Mouse (Mus musculus) heart, postnatal 10 days (tissue): Measurements from ENCODE around the gene Irf2bp2. TPM values are rescaled to one million over a fixed set of nuclear protein-coding genes. Genes with fewer than 3 reads are reported as not detected.

ENCODE experiments used
- DNase-seq, 2 experiments: peaks; one replicate each; pipeline ENCODE4 v3.0.0; 2021
- intact Hi-C: fragments of 180-260 bp; cut with DNase I; formaldehyde crosslinking; loops from one replicate; pipeline ENCODE4 v1.15.1; 2025
- total RNA-seq, 2 experiments: library from RNA; stranded (reverse); gene quantifications; 2 replicates each; pipeline ENCODE4 v1.2.3; 2021

Irf2bp2 gene
- total RNA-seq, 2 experiments from 2014 or later, result 101 to 154 TPM

GRCm38 (mm10) chr8:126588636-126589506 lies 4.9 kb downstream of the Irf2bp2 start:
- peak; percentile 45 to 50 for DNase-seq
- intact Hi-C loops, result no loop called here

GRCm38 (mm10) chr8:126587836-126588503 lies 5.8 kb downstream of the Irf2bp2 start:
- DNase-seq, result peak; percentile 42 to 52
- intact Hi-C loops, result loop anchor here (2.0 kb wide), 1 partner anchor 149 kb away; no protein-coding TSS in a partner anchor

- intact Hi-C loops, result loop anchor here (2.0 kb wide), 1 partner anchor 150 kb away; no protein-coding TSS in a partner anchor
- no peak for DNase-seq
Measured at GRCm38 (mm10) chr8:126586599-126587577, 6.9 kb downstream of the Irf2bp2 start.

DNA sequence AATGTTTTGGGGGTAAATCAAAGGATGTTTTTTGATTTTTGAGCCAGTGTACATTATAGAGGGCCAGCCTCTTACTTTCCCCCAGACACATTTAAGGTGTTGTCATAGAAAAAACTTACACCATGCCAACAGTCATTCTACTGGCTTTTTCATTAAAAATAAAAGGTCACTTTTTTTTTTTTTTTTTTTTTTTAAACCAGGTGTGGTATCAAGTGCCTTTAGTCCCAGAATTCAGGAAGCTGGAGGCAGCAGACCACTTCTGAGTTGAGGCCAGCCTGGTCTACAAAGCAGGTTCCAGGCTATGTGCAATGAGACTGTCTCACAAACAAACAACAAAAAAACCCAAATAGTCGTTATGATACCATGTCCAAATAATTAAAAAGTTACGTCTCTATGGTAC lies 7.7 kb downstream of the Irf2bp2 start:
- no peak for DNase-seq
- intact Hi-C loops, result loop anchor here (2.0 kb wide), 1 partner anchor 151 kb away; no protein-coding TSS in a partner anchor

DNA sequence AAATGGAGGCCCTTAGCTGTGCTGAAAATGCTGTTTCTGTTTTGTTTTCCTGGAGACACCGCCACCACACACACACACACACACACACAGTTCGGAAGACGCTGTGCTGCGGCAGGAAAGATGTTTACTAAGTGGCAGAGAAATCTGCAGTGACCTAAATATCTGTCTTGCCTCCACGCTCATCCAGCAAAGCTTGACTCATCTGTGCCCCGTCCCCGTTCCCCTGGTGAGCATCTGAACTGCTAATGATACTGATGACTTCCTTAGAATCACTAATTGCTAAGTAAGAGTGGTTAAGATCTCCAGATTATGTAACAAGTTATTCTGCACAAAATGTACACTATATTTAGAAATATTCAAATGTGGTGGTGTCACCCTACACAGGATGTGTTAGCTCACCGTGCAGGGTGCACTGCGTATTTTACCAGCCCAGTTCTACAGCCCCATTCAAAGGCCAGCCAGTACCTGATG lies 8.2 kb downstream of the Irf2bp2 start:
- intact Hi-C loops, result loop anchor here (2.0 kb wide), 1 partner anchor 151 kb away; no protein-coding TSS in a partner anchor
- peak in 1 of 2 experiments; percentile 46 for DNase-seq

DNA sequence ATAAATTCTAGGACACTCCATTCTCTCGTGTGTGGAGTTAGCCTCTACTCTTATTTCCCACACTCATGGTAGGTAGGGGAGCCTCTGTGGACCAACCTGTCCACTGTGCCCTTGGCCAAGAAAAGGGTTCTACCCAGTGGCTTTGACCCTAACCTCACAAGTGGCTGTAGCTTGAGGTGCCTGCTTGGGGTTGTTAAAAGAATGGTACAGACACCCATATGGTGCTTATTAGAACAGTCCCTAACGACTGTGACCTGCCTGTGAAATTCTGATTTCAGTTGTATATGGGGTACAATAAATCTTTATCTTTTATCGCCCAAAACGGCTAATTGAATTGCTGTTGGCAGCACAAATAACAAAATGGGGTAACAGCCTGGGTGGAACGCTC lies 8.9 kb downstream of the Irf2bp2 start:
- no peak for DNase-seq
- intact Hi-C loops, result no loop called here

DNA sequence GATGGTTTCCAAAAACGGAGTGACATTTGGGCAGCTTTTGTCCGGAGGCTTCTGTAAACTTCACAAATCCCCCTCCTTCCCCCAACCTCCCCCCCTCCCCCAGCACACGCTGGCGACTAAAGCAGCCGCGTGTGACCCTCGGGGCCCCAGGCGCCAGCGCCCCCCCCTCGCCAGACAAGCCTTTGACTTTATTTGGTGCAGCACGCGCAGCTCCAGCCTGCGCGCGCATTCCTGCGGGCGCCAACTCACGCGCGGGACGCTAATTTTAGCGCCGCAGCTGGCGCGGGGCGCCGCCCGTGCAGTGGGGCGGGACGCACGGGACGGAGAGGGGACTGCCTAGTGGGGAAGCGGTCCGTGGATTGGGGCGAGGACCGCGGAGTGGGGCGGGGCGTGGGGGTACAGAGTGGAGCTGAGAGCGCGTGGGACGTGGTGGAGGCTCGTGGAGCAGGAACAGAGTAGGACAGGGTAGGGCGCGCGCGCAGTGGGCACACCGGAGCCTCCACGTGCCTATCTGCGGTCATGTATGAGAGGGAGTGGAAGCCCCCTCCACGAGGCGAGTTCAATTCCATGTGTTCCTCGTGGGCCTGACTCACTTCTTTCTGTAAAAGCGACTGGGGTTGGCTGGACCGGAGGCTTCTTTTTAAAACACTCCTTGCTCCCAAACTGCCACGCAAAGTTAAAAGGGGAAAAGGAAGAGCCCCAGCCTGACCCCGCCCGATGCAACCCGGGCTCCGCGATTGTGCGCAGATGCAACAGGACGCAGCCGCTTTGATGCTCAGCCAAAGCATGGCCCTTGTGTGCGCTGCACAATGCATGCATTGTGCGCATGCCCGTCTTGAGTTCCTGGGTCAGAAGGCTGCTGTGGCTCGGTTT lies 9.6 kb downstream of the Irf2bp2 start:
- peak; percentile 88 to 90 for DNase-seq
- intact Hi-C loops, result loop anchor here (2.0 kb wide), 1 partner anchor 337 kb away; no protein-coding TSS in a partner anchor

- intact Hi-C loops, result loop anchor here (2.0 kb wide), 1 partner anchor 337 kb away; no protein-coding TSS in a partner anchor
- peak; percentile 67 for DNase-seq
Measured at GRCm38 (mm10) chr8:126583534-126583933, 10.3 kb downstream of the Irf2bp2 start.

DNA sequence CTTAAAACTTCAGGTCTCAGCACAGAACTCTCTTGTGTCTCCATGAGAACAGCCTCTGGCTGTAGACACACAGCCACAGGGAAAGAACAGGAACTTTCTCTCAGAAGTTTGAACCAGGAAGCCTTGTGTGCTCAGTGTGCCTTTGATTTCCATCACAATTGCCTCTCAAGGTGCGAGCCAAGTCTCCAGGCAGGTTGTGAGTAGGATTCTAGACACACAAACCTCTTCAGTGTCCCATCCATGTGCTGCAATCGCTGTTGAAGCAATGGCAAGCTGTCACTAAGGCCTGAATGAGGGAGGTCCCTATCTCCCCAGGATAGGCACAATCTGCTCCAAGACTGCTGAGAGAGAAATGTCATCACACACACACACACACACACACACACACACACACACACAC lies 10.8 kb downstream of the Irf2bp2 start:
- intact Hi-C loops, result loop anchor here (2.0 kb wide), 1 partner anchor 338 kb away; no protein-coding TSS in a partner anchor
- peak; percentile 35 to 36 for DNase-seq

GRCm38 (mm10) chr8:126582509-126582908 lies 11.3 kb downstream of the Irf2bp2 start:
- intact Hi-C loops, result loop anchor here (1.0 to 2.0 kb wide), 2 partner anchors 85 to 338 kb away; no protein-coding TSS in a partner anchor
- peak; percentile 75 to 79 for DNase-seq

GRCm38 (mm10) chr8:126581662-126582061 lies 12.1 kb downstream of the Irf2bp2 start:
- DNase-seq, result no peak
- intact Hi-C loops, result loop anchor here (1.0 to 2.0 kb wide), 2 partner anchors 84 to 339 kb away; no protein-coding TSS in a partner anchor

GRCm38 (mm10) chr8:126580826-126581225 lies 13.0 kb downstream of the Irf2bp2 start:
- DNase-seq, result no peak
- intact Hi-C loops, result no loop called here

DNA sequence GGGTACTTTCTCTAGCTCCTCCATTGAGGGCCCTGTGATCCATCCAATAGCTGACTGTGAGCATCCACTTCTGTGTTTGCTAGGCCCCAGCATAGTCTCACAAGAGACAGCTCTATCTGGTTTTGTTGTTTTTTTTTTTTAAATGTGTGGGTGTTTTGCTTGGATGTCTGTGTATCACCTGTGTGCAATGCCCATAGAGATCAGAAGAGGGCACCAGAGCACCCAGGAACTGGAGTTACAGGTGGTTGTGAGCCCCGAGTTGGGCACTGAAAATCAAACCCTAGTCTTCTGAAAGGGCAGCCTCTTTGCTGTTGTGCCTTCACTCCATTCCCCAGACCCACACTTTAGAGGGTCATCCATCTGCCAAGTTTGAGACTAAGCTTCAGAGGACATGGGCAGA lies 13.7 kb downstream of the Irf2bp2 start:
- DNase-seq, result no peak
- intact Hi-C loops, result no loop called here

DNA sequence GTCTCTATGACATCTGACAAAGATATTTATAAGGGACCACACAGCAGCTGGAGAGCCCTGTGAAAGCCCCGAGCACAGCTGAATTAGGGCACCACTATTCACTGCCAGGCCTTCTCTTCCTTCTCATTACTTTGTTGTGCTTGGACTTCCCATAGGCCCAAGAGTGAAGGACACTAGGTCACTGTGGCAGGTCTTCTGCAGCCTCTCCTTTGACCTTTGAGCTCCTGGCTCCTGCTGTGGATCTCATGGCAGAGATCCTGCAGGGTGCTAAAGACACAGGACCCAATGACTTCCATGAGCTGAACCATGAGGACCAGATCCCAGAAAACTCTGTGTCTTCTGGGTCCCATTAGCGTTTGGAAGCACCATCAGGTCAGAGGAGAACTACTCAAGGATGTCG lies 15.1 kb downstream of the Irf2bp2 start:
- intact Hi-C loops, result no loop called here
- no peak for DNase-seq

DNA sequence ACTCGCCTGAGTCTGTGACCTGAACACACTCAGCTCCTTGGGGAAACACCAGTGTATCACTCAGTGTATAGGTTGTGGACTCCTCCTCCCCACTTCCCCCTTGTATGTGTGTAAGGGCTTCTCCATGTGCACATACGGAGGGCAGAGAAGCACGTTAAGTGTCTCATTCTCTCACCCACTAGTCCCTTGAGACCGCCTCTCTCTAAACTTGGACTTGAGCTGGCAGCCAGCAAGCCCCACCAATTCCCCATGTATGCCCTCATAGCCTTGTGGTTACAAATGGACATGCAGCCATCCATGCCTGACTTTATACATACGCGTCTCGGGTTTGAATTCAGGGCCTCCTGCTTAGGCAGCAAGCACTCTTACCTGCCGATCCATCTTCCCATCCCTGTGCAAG lies 16.9 kb downstream of the Irf2bp2 start:
- no peak for DNase-seq
- intact Hi-C loops, result no loop called here

GRCm38 (mm10) chr8:126576086-126576485 lies 17.7 kb downstream of the Irf2bp2 start:
- intact Hi-C loops, result no loop called here
- DNase-seq, result no peak

GRCm38 (mm10) chr8:126574882-126575637 lies 18.7 kb downstream of the Irf2bp2 start:
- DNase-seq, result no peak
- intact Hi-C loops, result no loop called here

DNA sequence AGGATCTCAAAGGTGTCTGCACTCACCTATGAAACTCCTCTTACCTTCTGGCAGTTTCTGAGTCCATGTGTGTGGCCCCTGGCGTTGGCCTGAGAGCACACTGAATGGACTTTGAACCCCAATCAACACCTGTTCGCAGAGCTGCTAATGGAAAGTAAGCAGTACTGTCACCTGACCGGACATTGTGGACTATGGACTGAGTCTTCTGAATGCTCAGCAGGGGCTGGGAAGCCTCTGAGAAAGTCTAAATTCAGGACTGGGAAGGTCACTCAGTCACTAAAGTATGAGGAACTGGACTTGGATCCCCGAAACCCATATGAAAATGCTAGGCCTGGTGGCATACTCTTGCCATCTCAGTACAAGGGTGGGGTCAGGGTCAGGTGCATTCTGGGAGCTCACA lies 19.9 kb downstream of the Irf2bp2 start:
- intact Hi-C loops, result no loop called here
- DNase-seq, result no peak
